Mouse (Mus musculus) ES-Bruce4 (cell line): ENCODE measurements around the gene Rubcn. TPM values are rescaled to one million over a fixed set of nuclear protein-coding genes. Genes with fewer than 3 reads are reported as not detected.

Experiments used
- H3K27ac ChIP-seq: 2 replicates; pipeline ENCODE4 v1.5.1; 2012; ENCODE audit warnings: low read length, inconsistent platforms; ENCODE audit not compliant: insufficient read depth
- H3K27me3 ChIP-seq: 2 replicates; pipeline ENCODE4 v1.6.1; 2012; ENCODE audit warnings: mild to moderate bottlenecking, low read length, inconsistent platforms; ENCODE audit not compliant: control insufficient read depth, poor library complexity, insufficient read depth, severe bottlenecking
- H3K36me3 ChIP-seq: 2 replicates; pipeline ENCODE4 v1.6.1; 2012; ENCODE audit warnings: inconsistent platforms, mild to moderate bottlenecking, low read length, moderate library complexity; ENCODE audit not compliant: control insufficient read depth, poor library complexity, insufficient read depth, severe bottlenecking
- H3K4me1 ChIP-seq: one replicate; pipeline ENCODE4 v1.8.1; 2011; ENCODE audit warnings: low read length; ENCODE audit not compliant: control insufficient read depth, insufficient read depth
- H3K4me3 ChIP-seq: 2 replicates; pipeline ENCODE4 v1.5.1; 2011; ENCODE audit warnings: low read depth, mild to moderate bottlenecking, low read length
- H3K9ac ChIP-seq: 2 replicates; pipeline ENCODE4 v1.6.1; 2012; ENCODE audit warnings: low read depth, mild to moderate bottlenecking, inconsistent platforms; ENCODE audit not compliant: poor library complexity, severe bottlenecking
- H3K9me3 ChIP-seq: replicated peaks from 2 replicates; pipeline ENCODE4 v1.6.1; 2012; ENCODE audit warnings: mild to moderate bottlenecking, low read length, inconsistent platforms; ENCODE audit not compliant: control insufficient read depth, poor library complexity, insufficient read depth, severe bottlenecking
- CTCF ChIP-seq: IDR thresholded peaks from one replicate; pipeline ENCODE4 v1.8.1; 2011; ENCODE audit warnings: low read depth, low read length
- EP300 ChIP-seq: IDR thresholded peaks from 2 replicates; pipeline ENCODE4 v1.6.1; 2011; ENCODE audit warnings: low read depth, low read length; ENCODE audit not compliant: insufficient read depth
- POLR2A ChIP-seq: IDR thresholded peaks from one replicate; pipeline ENCODE4 v1.8.1; 2011; ENCODE audit warnings: low read length; ENCODE audit not compliant: insufficient read depth
- polyA plus RNA-seq: library from polyadenylated mRNA; stranded (reverse); fragments of >200 nt; gene quantifications from 2 replicates; pipeline ENCODE4 v1.2.4, GENCODE M21; 2011; ENCODE audit warnings: low read depth; ENCODE audit not compliant: missing spikeins, insufficient read depth, insufficient read length

The Rubcn gene
- polyA plus RNA-seq, 1 experiment: 19.8 TPM

GRCm38 (mm10) chr16:32776676-32777075, 100.9 kb downstream of the Rubcn start:
- H3K36me3 ChIP-seq: no peaks in the 10 kb centered on the region
- H3K9me3 ChIP-seq: no peaks in the 10 kb centered on the region
- H3K4me1 ChIP-seq: no peaks in the 10 kb centered on the region
- H3K4me3 ChIP-seq: no peak overlapping the region
- H3K27ac ChIP-seq: no peak overlapping the region
- TF ChIP-seq CTCF: no peak
- TF ChIP-seq POLR2A: no peak
- TF ChIP-seq EP300: no peak
- no peaks in the 10 kb centered on the region for H3K27me3 ChIP-seq
- H3K9ac ChIP-seq: no peak overlapping the region

Other genes with a start within 250 kb of the Rubcn start
- gene Tnk2, start 233.9 kb downstream of the Rubcn start, polyA plus RNA-seq: 37.6 and 42.4 TPM in 2 replicates
- gene Muc4, start 141.9 kb downstream of the Rubcn start, polyA plus RNA-seq: not detected in 2 replicates
- not detected in 2 replicates for gene Muc20, start 80.3 kb downstream of the Rubcn start, polyA plus RNA-seq
- not detected in 2 replicates for gene Smbd1, start 67.3 kb downstream of the Rubcn start, polyA plus RNA-seq
- 116 and 124 TPM in 2 replicates for gene Fyttd1, start 266 bp downstream of the Rubcn start, polyA plus RNA-seq
- 32.5 and 32.9 TPM in 2 replicates for gene Lrch3, start 36.3 kb upstream of the Rubcn start, polyA plus RNA-seq
- 18.0 and 19.8 TPM in 2 replicates for gene Iqcg, start 178.5 kb upstream of the Rubcn start, polyA plus RNA-seq
- 1,375 and 1,499 TPM in 2 replicates for gene Rpl35a, start 178.7 kb upstream of the Rubcn start, polyA plus RNA-seq
- 3.2 and 5.4 TPM in 2 replicates for gene Lmln, start 184.8 kb upstream of the Rubcn start, polyA plus RNA-seq